Mouse (Mus musculus) ES-E14 (cell line): Measurements from ENCODE around the gene Fam185a.

Experiments
- CHD2 ChIP-seq: IDR thresholded peaks from 2 replicates; pipeline ENCODE4 v1.6.1; 2014; ENCODE audit warnings: mild to moderate bottlenecking, low read depth, low read length, inconsistent platforms
- HCFC1 ChIP-seq: IDR thresholded peaks from 2 replicates; pipeline ENCODE4 v1.6.1; 2012; ENCODE audit warnings: low read length, inconsistent platforms, borderline replicate concordance; ENCODE audit not compliant: insufficient read depth
- MAFK ChIP-seq: IDR thresholded peaks from 2 replicates; pipeline ENCODE4 v1.6.1; 2014; ENCODE audit warnings: mild to moderate bottlenecking, low read depth, low read length, inconsistent platforms; ENCODE audit not compliant: insufficient read depth
- ZC3H11A ChIP-seq: IDR thresholded peaks from 2 replicates; pipeline ENCODE4 v1.6.1; 2012; ENCODE audit warnings: low read depth, mild to moderate bottlenecking, inconsistent platforms, low read length, borderline replicate concordance
- ZNF384 ChIP-seq: IDR thresholded peaks from 2 replicates; pipeline ENCODE4 v1.6.1; 2012; ENCODE audit warnings: low read depth, low read length, inconsistent platforms

DNA sequence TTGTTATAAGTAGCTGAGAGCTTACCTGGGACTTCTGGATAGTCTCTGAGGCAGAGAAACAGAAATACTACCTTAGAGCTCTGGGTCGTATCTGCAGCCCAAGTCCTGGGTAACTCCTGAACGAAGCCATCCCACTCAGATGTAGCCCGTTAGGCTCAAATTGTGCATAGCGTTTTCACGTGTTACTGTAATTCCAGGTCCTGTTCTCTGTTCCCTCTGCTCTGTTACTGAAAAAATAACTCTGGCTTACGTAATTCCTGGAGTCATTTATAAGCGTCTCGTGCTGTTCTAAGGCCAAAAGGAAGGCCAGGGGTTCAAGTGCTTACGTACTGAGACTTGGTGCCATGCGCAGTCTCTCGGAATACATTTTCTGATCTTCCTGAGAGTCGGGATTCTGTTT is 43.3 kb downstream of the Fam185a start:
- TF ChIP-seq ZNF384 (no peak), HCFC1 (no peak), ZC3H11A (no peak), MAFK (no peak), CHD2 (no peak)
